Mouse (Mus musculus) NIH3T3 (cell line): ENCODE measurements around the gene Tlcd1.

Experiments used
- DNase-seq: peaks from one replicate; pipeline ENCODE4 v3.0.0-alpha.2; 2012; ENCODE audit warnings: low read depth

Tlcd1 gene

GRCm38 (mm10) chr11:78161968-78162367 is 14.5 kb upstream of the Tlcd1 start:
- DNase-seq = no peak

DNA sequence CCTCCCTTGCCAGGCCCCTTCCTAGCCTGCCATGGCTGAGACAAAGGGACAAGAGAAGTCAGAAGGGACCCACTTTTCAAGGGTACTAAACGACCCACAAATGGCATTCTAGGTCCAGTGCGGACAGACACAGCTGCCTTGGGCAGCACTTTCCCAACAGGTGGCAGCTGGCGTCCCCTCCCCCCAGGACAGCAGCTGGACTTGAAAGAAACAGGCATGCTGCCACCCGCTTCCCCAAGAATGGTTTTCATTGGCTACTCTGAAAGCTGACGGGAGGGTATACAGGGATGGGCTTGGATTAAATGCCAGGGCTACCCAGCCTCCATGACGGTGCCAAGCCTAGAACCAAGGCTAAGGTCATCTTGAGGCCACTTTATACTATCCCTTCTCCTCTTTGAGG is 14.0 kb upstream of the Tlcd1 start:
- no peak for DNase-seq

GRCm38 (mm10) chr11:78163045-78163444 is 13.5 kb upstream of the Tlcd1 start:
- DNase-seq = no peak

DNA sequence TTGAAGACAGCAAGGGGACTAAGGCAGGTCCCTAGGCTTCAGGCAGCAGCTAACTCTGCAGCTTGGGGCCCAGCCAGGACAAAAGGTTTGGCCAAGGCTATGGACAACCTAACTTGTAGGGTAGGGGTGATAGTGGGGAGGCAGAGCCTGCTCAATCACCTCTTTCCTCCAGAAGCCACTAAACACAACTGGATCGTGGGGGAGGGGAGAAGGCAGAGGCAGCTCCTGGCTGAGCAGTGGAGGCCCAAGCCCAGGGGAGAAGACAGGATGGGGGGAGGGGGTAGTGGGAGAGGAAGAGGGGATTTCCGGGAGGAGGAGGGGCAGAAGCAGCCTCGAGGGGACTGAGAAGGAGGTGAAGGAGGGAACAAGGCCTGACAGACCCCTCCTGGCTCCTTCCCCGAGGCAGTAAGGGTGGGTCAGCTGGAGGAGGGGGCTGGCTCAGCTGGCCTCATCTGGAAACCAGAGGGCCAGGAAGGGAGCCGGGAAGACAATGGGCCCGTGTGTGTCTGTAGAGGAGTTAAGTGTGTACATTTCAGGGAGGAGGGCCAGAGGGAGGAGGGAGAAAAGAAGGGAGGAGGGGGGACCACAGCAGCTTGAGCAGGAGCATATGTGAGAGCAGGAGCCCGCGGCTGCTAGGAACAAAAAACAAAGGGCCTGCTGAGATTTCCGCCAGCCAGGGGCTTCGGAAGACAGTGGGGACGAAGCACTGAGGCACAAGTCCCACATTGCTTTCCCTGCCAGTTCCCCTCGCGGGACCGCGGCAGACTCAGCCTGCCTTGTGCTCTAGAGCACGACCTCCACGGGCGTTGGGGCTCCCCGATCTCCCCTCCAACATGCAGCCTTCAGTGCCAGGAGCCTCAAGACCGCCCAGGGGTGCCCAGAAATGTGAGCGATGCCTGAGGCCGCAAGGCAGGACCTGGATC is 12.6 kb upstream of the Tlcd1 start:
- peak; percentile 85 for DNase-seq

- DNase-seq = no peak
These were observed 11.9 kb upstream of the Tlcd1 start for GRCm38 (mm10) chr11:78164604-78164923.

GRCm38 (mm10) chr11:78164924-78165760 is 11.4 kb upstream of the Tlcd1 start, which contains the start of gene Traf4:
TSS of gene Traf4 (minus strand) at chr11:78165589.
- peak; percentile 94 for DNase-seq

GRCm38 (mm10) chr11:78165761-78166109 is 10.8 kb upstream of the Tlcd1 start:
- peak; percentile 87 for DNase-seq

- no peak for DNase-seq
These were observed 10.3 kb upstream of the Tlcd1 start for GRCm38 (mm10) chr11:78166161-78166560.

DNA sequence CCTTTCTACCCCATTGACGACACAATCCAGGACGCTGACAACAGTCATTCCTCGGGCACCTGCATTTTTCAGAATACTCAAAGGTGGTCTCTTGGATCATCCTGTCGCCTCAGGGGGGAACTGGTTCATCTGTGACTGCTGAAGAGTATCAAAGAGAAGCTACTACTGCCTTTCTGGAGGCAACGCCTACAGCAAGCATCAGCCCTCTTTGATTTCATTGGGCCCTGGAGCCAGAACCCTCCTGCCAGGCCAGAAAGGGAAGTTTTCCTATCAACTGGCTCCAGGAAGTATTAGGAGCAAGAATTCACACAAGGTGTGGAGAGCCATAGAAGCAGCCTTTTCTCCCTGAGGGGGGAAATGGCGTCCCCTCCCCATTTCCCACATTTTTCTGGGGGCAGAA is 9.9 kb upstream of the Tlcd1 start:
- DNase-seq = no peak

DNA sequence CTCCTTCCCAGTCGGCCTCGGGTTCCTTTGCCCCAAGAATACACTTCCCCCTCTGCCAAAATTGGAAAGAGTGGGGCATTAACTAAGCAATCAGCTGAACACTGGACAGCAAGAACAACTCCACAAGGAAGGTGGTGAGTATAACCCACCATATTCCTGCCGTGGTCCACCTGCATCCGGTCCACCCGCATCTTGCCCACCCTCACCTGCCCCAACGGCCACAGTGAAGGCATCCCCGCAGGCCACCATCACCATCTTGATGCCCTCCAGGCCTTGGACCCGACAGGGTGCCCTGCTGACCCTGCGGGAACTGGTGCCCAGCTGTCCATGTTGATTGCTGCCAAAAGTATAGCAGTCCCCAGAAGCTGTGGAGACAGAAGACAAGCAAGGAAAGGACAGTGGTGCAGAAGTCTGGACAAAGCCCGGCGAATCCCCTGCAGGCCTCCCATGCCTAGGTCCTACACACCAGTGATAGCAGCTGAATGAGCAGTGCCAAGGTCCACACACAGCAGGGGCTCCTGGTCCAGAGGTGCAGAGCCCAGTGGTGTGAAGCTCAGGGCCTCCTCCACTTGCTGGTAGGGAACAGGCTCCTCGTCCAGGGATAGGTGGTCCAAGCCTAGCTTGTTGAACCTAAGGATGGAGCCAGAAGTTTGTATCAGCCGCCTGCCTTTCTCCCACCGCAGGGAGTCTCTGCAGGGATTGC is 9.1 kb upstream of the Tlcd1 start:
- DNase-seq = no peak

DNA sequence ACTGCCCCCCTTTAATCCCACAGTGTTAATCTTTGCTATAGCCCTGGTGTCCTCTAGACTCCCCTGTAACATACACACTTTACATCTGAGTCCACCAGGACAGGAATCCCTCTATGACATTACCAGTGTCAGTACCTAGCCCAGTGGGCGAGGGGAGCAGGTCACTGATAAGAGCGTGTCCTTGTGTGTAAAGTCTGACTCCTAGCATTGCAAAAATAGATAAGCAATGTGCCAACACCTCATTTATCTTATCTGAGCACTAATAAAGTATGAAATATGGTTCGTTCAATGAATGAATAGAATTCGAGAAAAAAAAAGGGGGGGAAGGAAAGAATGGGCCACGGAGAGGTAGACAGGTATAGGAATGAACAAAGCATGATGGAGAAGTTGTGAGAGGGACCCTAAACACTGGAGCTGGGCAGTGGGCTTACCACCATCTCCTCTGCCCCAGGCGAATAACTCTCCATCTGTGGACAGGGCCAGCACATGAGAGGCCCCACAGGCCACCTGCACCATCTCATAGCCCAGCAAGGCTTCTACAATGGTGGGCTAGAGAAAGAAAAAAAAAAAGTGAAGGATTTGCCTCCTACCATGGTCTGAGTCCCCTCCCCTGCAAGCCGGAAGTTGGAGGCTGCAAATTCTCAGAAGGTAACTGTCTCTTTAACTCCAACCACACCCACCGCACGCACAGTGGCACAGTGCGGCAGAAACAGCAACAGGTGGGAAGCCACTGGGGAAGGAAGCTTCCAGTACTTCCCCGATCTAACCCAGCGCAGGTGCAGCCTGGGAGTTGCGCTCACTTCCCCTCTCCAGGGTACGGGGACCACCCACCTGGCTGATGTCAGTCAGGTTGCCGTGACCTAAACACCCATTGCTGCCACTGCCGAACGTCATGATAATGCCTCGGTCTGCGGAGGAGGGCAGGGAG is 7.7 kb upstream of the Tlcd1 start:
- no peak for DNase-seq

- no peak for DNase-seq
These were observed 6.2 kb upstream of the Tlcd1 start for GRCm38 (mm10) chr11:78170306-78170705.

GRCm38 (mm10) chr11:78171328-78171727 is 5.2 kb upstream of the Tlcd1 start:
- DNase-seq = peak; percentile 41

DNA sequence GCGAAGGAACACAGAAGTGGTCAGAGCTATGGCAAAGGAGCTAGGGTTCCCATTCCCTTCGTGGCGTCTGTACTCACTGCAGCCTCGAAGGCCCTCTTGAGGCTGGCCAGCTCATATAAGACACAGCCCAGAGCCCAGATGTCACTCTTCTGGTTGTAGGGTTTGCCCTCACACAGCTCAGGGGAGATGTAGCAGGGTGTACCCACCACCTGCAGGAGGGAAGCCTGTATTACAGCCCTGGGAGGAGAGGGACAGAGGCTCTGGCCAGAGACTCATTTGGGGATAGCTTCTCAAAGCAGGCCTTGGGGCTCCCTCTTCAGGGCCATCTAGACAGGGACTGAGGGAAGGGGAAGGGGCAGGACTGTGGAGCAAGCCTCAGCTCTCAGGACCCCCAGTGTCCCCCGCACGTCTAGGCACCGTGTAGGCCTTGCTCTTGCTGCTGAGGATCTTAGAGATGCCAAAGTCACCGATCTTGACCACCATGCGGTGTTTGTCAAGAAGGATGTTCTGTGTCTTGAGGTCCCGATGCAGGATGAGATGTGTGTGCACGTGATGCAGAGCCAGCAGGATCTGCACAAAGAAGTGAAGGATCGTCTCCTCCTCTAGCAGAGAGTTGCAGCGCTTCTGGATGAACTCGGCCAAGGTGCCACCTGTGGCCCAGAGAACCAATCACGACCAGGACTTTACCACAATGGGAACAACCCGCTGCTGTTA is 4.3 kb upstream of the Tlcd1 start:
- peak; percentile 50 for DNase-seq

- no peak for DNase-seq
These were observed 3.6 kb upstream of the Tlcd1 start for GRCm38 (mm10) chr11:78172748-78173383.

DNA sequence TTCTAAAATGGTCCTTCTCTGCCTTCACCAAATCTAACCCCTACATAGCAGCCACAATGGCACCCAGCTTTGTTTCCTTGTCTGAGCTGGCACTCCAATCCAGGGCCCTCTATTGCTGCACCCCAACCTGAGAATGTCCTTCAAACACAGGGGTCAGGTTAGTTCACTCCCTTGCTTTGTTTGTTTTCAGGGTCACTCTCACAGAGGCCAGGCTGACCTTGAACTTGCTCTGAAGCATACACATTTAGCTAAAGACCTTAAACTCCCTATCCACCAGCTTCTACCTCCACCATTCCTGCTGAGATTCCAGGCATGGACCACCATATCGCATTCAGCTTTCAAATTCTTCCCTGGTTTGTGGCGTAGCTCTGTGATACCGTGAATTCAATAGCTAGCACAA is 2.0 kb upstream of the Tlcd1 start:
- DNase-seq = no peak

GRCm38 (mm10) chr11:78175771-78176401 is 625 bp upstream of the Tlcd1 start:
- DNase-seq = peak; percentile 66

GRCm38 (mm10) chr11:78176905-78177331 is 407 bp downstream of the Tlcd1 start:
- DNase-seq = no peak

DNA sequence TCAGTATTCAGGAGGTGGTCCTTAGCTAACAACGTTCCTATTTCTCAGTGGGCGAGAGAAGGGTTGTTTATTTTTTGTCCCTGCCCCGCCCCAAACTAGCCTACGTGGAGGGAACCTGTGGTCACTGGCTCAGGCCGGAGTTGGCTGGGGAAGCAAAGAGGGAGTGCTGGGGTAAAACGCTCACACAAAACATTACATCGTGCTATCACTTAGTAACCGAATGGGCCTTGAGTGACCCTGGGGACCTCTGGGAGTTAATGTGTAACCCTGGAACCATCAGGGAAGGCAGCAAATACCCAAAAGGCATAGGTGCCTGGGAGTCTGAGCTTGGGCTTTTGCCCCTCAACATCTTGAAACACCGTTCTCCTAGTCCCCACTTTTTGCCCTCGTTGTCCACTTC is 926 bp downstream of the Tlcd1 start:
- peak; percentile 84 for DNase-seq
